Mouse (Mus musculus) myocyte (in vitro differentiated cells): ENCODE measurements at regions not wholly inside any gene's neighbourhood (a gene's known extent, or its start where the extent isn't known, plus 50 kb on each side); places are given as distances from the start of the nearest gene placed in this dataset.

Experiments
- E2F4 ChIP-seq: IDR thresholded peaks from one replicate; pipeline ENCODE4 v1.6.1; 2011; ENCODE audit warnings: mild to moderate bottlenecking, control low read depth, moderate library complexity; ENCODE audit not compliant: insufficient read depth
- MAX ChIP-seq: IDR thresholded peaks from one replicate; pipeline ENCODE4 v1.6.1; 2011; ENCODE audit warnings: low read depth, mild to moderate bottlenecking, control low read depth
- MYOD1 ChIP-seq, 3 experiments: IDR thresholded peaks; one replicate each; pipeline ENCODE4 v1.6.1; 2011; ENCODE audit warnings: control low read depth in 2 of 3, low read depth in 2 of 3, mild to moderate bottlenecking in 2 of 3, moderate library complexity in 1 of 3; ENCODE audit not compliant: insufficient read length in 2 of 3, control insufficient read depth in 1 of 3
- POLR2A ChIP-seq: IDR thresholded peaks from one replicate; pipeline ENCODE4 v1.6.1; 2011; ENCODE audit warnings: low read depth, mild to moderate bottlenecking, control low read depth, moderate library complexity; ENCODE audit not compliant: insufficient read length
- POLR2AphosphoS2 ChIP-seq: IDR thresholded peaks from one replicate; pipeline ENCODE4 v1.6.1; 2011; ENCODE audit warnings: low read depth, control low read depth; ENCODE audit not compliant: insufficient read length
- REST ChIP-seq: IDR thresholded peaks from one replicate; pipeline ENCODE4 v1.6.1; 2011; ENCODE audit warnings: mild to moderate bottlenecking, control low read depth, moderate library complexity; ENCODE audit not compliant: insufficient read depth, insufficient read length
- SRF ChIP-seq: IDR thresholded peaks from one replicate; pipeline ENCODE4 v1.6.1; 2011; ENCODE audit warnings: low read depth; ENCODE audit not compliant: control insufficient read depth, insufficient read length
- TCF12 ChIP-seq: IDR thresholded peaks from one replicate; pipeline ENCODE4 v1.6.1; 2011; ENCODE audit warnings: mild to moderate bottlenecking, control low read depth; ENCODE audit not compliant: poor library complexity, insufficient read depth, severe bottlenecking

DNA sequence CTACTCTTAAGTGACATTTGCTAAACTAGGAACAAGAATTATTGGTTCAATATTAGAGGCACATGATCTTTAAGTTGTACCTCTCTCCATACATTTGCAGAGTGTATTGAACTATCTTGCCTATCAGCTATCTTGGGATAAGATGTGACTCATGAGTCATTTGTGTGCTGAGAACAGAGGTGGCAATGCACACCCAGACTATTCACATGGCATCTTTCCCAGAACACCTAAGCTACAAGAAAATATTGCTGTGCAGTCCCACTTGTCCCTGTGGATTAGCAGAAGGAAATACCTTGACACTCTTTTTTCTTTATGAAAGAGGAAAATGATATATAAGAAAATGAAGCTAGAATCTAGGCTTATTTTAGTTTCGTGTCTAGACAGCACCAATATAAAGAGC is 104.8 kb upstream of the Grm3 start:
- TF ChIP-seq POLR2A (no peak), MYOD1 (IDR thresholded peaks at IDR 0.05; ENCODE audit: control insufficient read depth in 1 of 3, insufficient read length in 2 of 3, low read depth in 2 of 3) (no peak), SRF (no peak), REST (no peak), MAX (no peak), E2F4 (no peak), POLR2AphosphoS2 (no peak), TCF12 (no peak)
